Mouse (Mus musculus) heart, postnatal 0 days (tissue): ENCODE results near the gene Lpp. TPM values are rescaled to one million over a fixed set of nuclear protein-coding genes. Genes with fewer than 3 reads are reported as not detected.
A peak's percentile ranks its signal among the peaks of the same experiment; 100 is the strongest.

Source experiments
- ATAC-seq: fragments of 200-750 bp; cut with Nextera tagmentation; 2 replicates; pipeline ENCODE4 v1.8.0; 2017; ENCODE audit warnings: low read depth, moderate number of reproducible peaks, moderate library complexity; ENCODE audit not compliant: insufficient read depth
- DNase-seq: peaks from one replicate; pipeline ENCODE4 v3.0.0-alpha.2; 2016; ENCODE audit warnings: low spot score
- H3K27ac ChIP-seq: fragments of 300-500 bp; sonication (generic); 2 replicates; pipeline ENCODE4 v1.5.1; 2014; ENCODE audit warnings: low read depth, mild to moderate bottlenecking
- H3K27me3 ChIP-seq: fragments of 300-500 bp; sonication (generic); 2 replicates; pipeline ENCODE4 v1.6.1; 2014; ENCODE audit warnings: low read length, mixed read lengths; ENCODE audit not compliant: control insufficient read depth, insufficient read depth
- H3K36me3 ChIP-seq: fragments of 300-500 bp; sonication (generic); replicated peaks from 2 replicates; pipeline ENCODE4 v1.6.1; 2014; ENCODE audit warnings: low read length, mixed read lengths; ENCODE audit not compliant: control insufficient read depth, insufficient read depth
- H3K4me1 ChIP-seq: fragments of 300-500 bp; sonication (generic); 2 replicates; pipeline ENCODE4 v1.6.1; 2014; ENCODE audit warnings: antibody characterized with exemption; ENCODE audit not compliant: control insufficient read depth, insufficient read depth
- H3K4me2 ChIP-seq: fragments of 300-500 bp; sonication (generic); 2 replicates; pipeline ENCODE4 v1.6.1; 2014; ENCODE audit warnings: low read depth, mild to moderate bottlenecking, low read length, moderate library complexity
- H3K4me3 ChIP-seq: fragments of 300-500 bp; sonication (generic); 2 replicates; pipeline ENCODE4 v1.5.1; 2014; ENCODE audit warnings: low read depth, low read length
- H3K9ac ChIP-seq: fragments of 300-500 bp; sonication (generic); replicated peaks from 2 replicates; pipeline ENCODE4 v1.6.1; 2014; ENCODE audit warnings: low read depth, low read length, mixed read lengths
- H3K9me3 ChIP-seq: fragments of 300-500 bp; sonication (generic); replicated peaks from 2 replicates; pipeline ENCODE4 v1.6.1; 2016; ENCODE audit warnings: low read length; ENCODE audit not compliant: control insufficient read depth
- CTCF ChIP-seq: IDR thresholded peaks from 2 replicates; pipeline ENCODE4 v1.5.1; 2016; ENCODE audit warnings: antibody characterized with exemption, control low read depth, low read depth
- EP300 ChIP-seq: IDR thresholded peaks from 2 replicates; pipeline ENCODE4 v1.6.1; 2016; ENCODE audit warnings: antibody characterized with exemption, low read depth
- WGBS: fragments of 180-500 bp; shearing (Covaris S2); extraction: QIAGEN DNeasy Blood & Tissue Kit; methylation state at CpG from one replicate; pipeline ENCODE4 v1.1.7; 2014; 5-methylcytosine and 5-hydroxymethylcytosine counted together
- polyA plus RNA-seq: library from polyadenylated mRNA; unstranded; fragments of >200 nt; fragmentation: Nextera tagmentation; extraction: Ambion mirVana; gene quantifications from 2 replicates; pipeline ENCODE4 v1.2.1, GENCODE M21; 2015
- total RNA-seq: library from RNA; depleted of rRNA; stranded (reverse); fragments of >200 nt; gene quantifications from 2 replicates; pipeline ENCODE4 v1.2.3, GENCODE M21; 2014; ENCODE audit warnings: low replicate concordance

Lpp gene
- total and polyA plus RNA-seq, 2 experiments from 2014 or later, result 32.1 to 77.4 TPM

- H3K9me3 ChIP-seq, result no peaks in the 10 kb centered on the region
- ATAC-seq, result no peak
- H3K4me2 ChIP-seq, result no peak overlapping the region
- TF ChIP-seq CTCF (no peak), EP300 (no peak)
- no peaks in the 10 kb centered on the region for H3K27me3 ChIP-seq
- no peaks in the 10 kb centered on the region for H3K36me3 ChIP-seq
- H3K9ac ChIP-seq, result 0 out of 2 replicates have a peak overlapping the region, but pooled peaks have one; percentile 9
- peaks cover 5% of the 10 kb centered on the region for H3K4me1 ChIP-seq
- no peak overlapping the region for H3K27ac ChIP-seq
- no peak overlapping the region for H3K4me3 ChIP-seq
- DNase-seq, result no peak
- WGBS, result 12% methylated on average over 3 of the region's 3 CpGs
Measured at GRCm38 (mm10) chr16:24353816-24354215, 39.5 kb upstream of the Lpp start.

- Histone ChIP-seq H3K9me3 (no peaks in the 10 kb centered on the region), H3K4me3 (no peak overlapping the region)
Measured at GRCm38 (mm10) chr16:24361667-24362066, 31.6 kb upstream of the Lpp start.

GRCm38 (mm10) chr16:24364030-24364687 is 29.1 kb upstream of the Lpp start:
- Histone ChIP-seq H3K9me3 (no peaks in the 10 kb centered on the region), H3K27me3 (no peaks in the 10 kb centered on the region), H3K4me2 (no peak overlapping the region), H3K27ac (no peak overlapping the region), H3K4me1 (peaks cover 12% of the 10 kb centered on the region; the same call in 1 of the 2 replicates), H3K4me3 (no peak overlapping the region), H3K36me3 (no peaks in the 10 kb centered on the region), H3K9ac (no peak overlapping the region)
- WGBS, result 54% methylated on average over 7 of the region's 7 CpGs
- DNase-seq, result no peak
- no peak for TF ChIP-seq CTCF
- TF ChIP-seq EP300, result no peak
- ATAC-seq, result no peak

More at GRCm38 (mm10) chr16:24361667-24362066, 31.6 kb upstream of the Lpp start:
- Histone ChIP-seq H3K4me1 (0 out of 2 replicates have a peak, but pooled peaks cover under 1% of the 10 kb centered on the region), H3K27ac (no peak overlapping the region), H3K4me2 (no peak overlapping the region), H3K36me3 (no peaks in the 10 kb centered on the region), H3K9ac (no peak overlapping the region), H3K27me3 (no peaks in the 10 kb centered on the region)
- ATAC-seq (no peak), DNase-seq (no peak)
- 95% methylated on average over 1 of the region's 1 CpGs for WGBS
- no peak for TF ChIP-seq EP300
- no peak for TF ChIP-seq CTCF

DNA sequence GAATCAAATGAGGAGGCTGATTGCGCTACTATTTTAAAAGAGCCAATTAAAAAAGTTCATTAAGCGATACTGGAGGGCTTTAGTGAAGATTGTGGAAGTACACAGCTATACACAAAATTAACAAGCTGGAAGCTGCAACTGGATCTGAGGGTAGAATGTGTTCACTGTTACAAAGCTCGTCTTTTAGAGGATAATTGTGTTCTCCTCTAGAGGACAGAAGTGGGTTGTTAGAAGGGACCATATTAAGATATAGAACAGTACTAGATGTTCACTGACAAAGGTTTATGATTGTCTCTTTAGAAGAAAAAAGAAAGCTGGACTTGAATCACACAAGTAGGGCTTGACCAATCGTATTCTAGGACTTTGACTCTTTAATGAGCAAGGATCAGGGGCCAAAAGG is 27.4 kb upstream of the Lpp start:
- Histone ChIP-seq H3K27ac (no peak overlapping the region), H3K9ac (no peak overlapping the region), H3K4me1 (peaks cover 12% of the 10 kb centered on the region; the same call in 1 of the 2 replicates), H3K9me3 (no peaks in the 10 kb centered on the region), H3K36me3 (no peaks in the 10 kb centered on the region), H3K4me3 (no peak overlapping the region), H3K4me2 (no peak overlapping the region), H3K27me3 (no peaks in the 10 kb centered on the region)
- no peak for DNase-seq
- 92% methylated on average over 4 of the region's 4 CpGs for WGBS
- ATAC-seq, result no peak
- no peak for TF ChIP-seq EP300
- TF ChIP-seq CTCF, result no peak

GRCm38 (mm10) chr16:24367071-24367470 is 26.2 kb upstream of the Lpp start:
- no peaks in the 10 kb centered on the region for H3K9me3 ChIP-seq
- no peak overlapping the region for H3K9ac ChIP-seq
- no peak for TF ChIP-seq CTCF
- TF ChIP-seq EP300, result no peak
- no peaks in the 10 kb centered on the region for H3K36me3 ChIP-seq
- no peaks in the 10 kb centered on the region for H3K27me3 ChIP-seq
- H3K4me2 ChIP-seq, result peak overlapping the region; percentile 28
- no peak overlapping the region for H3K4me3 ChIP-seq
- peak; percentile 75 for ATAC-seq
- H3K27ac ChIP-seq, result peak overlapping the region; percentile 25; the same call in 1 of the 2 replicates
- 27% methylated on average over 6 of the region's 6 CpGs for WGBS
- DNase-seq, result peak; percentile 63
- peaks cover 12% of the 10 kb centered on the region; the same call in 1 of the 2 replicates for H3K4me1 ChIP-seq

GRCm38 (mm10) chr16:24367506-24367905 is 25.8 kb upstream of the Lpp start:
- no peak for TF ChIP-seq CTCF
- no peak for TF ChIP-seq EP300
- Histone ChIP-seq H3K9me3 (no peaks in the 10 kb centered on the region), H3K4me1 (peaks cover 12% of the 10 kb centered on the region; the same call in 1 of the 2 replicates), H3K27ac (peak overlapping the region; percentile 25; the same call in 1 of the 2 replicates), H3K9ac (no peak overlapping the region), H3K4me3 (no peak overlapping the region), H3K27me3 (no peaks in the 10 kb centered on the region), H3K36me3 (no peaks in the 10 kb centered on the region), H3K4me2 (peak overlapping the region; percentile 28)
- 41% methylated on average over 7 of the region's 7 CpGs for WGBS
- ATAC-seq, result peak; percentile 44; the same call in 1 of the 2 replicates
- DNase-seq, result peak; percentile 38
